Mouse (Mus musculus) ES-Bruce4 (cell line): ENCODE results near the gene Mamstr. TPM values are rescaled to one million over a fixed set of nuclear protein-coding genes. Genes with fewer than 3 reads are reported as not detected.
"Not testable (repeated sequence)": the region's sequence is repeated elsewhere in the genome, so short reads cannot be mapped to it uniquely, and the experiment has no call there.

Experiments
- H3K27ac ChIP-seq: 2 replicates; pipeline ENCODE4 v1.5.1; 2012; ENCODE audit warnings: low read length, inconsistent platforms; ENCODE audit not compliant: insufficient read depth
- H3K27me3 ChIP-seq: 2 replicates; pipeline ENCODE4 v1.6.1; 2012; ENCODE audit warnings: mild to moderate bottlenecking, low read length, inconsistent platforms; ENCODE audit not compliant: control insufficient read depth, poor library complexity, insufficient read depth, severe bottlenecking
- H3K36me3 ChIP-seq: 2 replicates; pipeline ENCODE4 v1.6.1; 2012; ENCODE audit warnings: inconsistent platforms, mild to moderate bottlenecking, low read length, moderate library complexity; ENCODE audit not compliant: control insufficient read depth, poor library complexity, insufficient read depth, severe bottlenecking
- H3K4me1 ChIP-seq: one replicate; pipeline ENCODE4 v1.8.1; 2011; ENCODE audit warnings: low read length; ENCODE audit not compliant: control insufficient read depth, insufficient read depth
- H3K4me3 ChIP-seq: 2 replicates; pipeline ENCODE4 v1.5.1; 2011; ENCODE audit warnings: low read depth, mild to moderate bottlenecking, low read length
- H3K9ac ChIP-seq: 2 replicates; pipeline ENCODE4 v1.6.1; 2012; ENCODE audit warnings: low read depth, mild to moderate bottlenecking, inconsistent platforms; ENCODE audit not compliant: poor library complexity, severe bottlenecking
- H3K9me3 ChIP-seq: replicated peaks from 2 replicates; pipeline ENCODE4 v1.6.1; 2012; ENCODE audit warnings: mild to moderate bottlenecking, low read length, inconsistent platforms; ENCODE audit not compliant: control insufficient read depth, poor library complexity, insufficient read depth, severe bottlenecking
- CTCF ChIP-seq: IDR thresholded peaks from one replicate; pipeline ENCODE4 v1.8.1; 2011; ENCODE audit warnings: low read depth, low read length
- EP300 ChIP-seq: IDR thresholded peaks from 2 replicates; pipeline ENCODE4 v1.6.1; 2011; ENCODE audit warnings: low read depth, low read length; ENCODE audit not compliant: insufficient read depth
- POLR2A ChIP-seq: IDR thresholded peaks from one replicate; pipeline ENCODE4 v1.8.1; 2011; ENCODE audit warnings: low read length; ENCODE audit not compliant: insufficient read depth
- polyA plus RNA-seq: library from polyadenylated mRNA; stranded (reverse); fragments of >200 nt; gene quantifications from 2 replicates; pipeline ENCODE4 v1.2.4, GENCODE M21; 2011; ENCODE audit warnings: low read depth; ENCODE audit not compliant: missing spikeins, insufficient read depth, insufficient read length

Gene Mamstr
- polyA plus RNA-seq, 1 experiment, result 4.1 TPM

DNA sequence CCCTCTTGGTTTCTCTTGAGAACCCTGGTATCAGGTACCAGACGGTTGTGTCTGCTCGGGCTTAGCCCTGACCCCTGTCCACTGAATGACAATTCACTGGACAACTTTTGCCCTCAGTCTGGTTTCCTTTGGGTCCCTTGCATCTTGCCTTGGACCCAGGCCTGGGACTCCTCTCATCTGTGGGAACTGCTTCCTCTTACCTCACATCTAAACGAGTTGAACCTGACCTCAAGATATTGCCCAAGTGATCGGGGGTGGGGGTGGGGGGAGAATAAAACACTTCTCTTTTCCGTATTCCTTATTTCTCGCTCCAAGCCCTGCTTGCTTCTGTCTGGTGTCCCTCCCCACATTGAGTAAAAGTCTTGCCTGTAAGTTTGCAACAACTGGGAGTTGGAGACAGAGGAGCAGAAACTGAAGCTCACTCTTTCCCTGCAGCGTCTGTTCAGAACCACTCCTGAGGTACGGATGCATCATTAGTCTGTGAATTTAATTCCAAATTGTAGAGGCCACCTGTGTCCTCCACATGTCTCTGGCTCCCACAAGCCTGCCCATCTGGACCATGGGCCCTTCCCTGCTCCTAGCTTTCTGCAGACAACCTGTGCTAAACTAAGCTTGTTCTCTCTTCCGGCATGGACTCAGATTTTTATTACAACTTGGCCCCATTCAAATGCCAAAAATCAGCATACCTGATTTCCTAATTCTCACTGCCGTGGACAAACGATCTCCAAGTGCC is 21.1 kb downstream of the Mamstr start:
- H3K9ac ChIP-seq, result no peak overlapping the region
- H3K27ac ChIP-seq, result no peak overlapping the region
- no peak for TF ChIP-seq EP300
- no peak for TF ChIP-seq POLR2A
- no peak for TF ChIP-seq CTCF
- H3K4me1 ChIP-seq, result peaks cover 3% of the 10 kb centered on the region
- H3K9me3 ChIP-seq, result 0 out of 2 replicates have a peak, but pooled peaks cover 3% of the 10 kb centered on the region
- no peaks in the 10 kb centered on the region for H3K27me3 ChIP-seq
- H3K4me3 ChIP-seq, result no peak overlapping the region
- no peaks in the 10 kb centered on the region for H3K36me3 ChIP-seq

DNA sequence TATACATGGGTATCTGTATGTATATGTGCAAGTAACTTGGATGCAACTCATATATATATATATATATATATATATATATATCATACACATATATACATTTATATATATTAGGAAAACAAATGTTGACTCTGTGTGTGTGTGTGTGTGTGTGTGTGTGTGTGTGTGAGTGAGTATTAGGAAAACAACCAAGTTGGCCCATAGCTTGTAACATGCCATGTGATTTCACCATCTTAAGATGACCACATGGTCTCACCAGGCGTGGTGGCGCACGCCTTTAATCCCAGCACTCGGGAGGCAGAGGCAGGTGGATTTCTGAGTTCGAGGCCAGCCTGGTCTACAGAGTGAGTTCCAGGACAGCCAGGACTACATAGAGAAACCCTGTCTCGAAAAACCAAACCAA is 21.9 kb downstream of the Mamstr start:
- not testable (repeated sequence) for H3K4me3 ChIP-seq, H3K4me1 ChIP-seq, H3K27ac ChIP-seq, H3K27me3 ChIP-seq, H3K9ac ChIP-seq, H3K9me3 ChIP-seq, H3K36me3 ChIP-seq

DNA sequence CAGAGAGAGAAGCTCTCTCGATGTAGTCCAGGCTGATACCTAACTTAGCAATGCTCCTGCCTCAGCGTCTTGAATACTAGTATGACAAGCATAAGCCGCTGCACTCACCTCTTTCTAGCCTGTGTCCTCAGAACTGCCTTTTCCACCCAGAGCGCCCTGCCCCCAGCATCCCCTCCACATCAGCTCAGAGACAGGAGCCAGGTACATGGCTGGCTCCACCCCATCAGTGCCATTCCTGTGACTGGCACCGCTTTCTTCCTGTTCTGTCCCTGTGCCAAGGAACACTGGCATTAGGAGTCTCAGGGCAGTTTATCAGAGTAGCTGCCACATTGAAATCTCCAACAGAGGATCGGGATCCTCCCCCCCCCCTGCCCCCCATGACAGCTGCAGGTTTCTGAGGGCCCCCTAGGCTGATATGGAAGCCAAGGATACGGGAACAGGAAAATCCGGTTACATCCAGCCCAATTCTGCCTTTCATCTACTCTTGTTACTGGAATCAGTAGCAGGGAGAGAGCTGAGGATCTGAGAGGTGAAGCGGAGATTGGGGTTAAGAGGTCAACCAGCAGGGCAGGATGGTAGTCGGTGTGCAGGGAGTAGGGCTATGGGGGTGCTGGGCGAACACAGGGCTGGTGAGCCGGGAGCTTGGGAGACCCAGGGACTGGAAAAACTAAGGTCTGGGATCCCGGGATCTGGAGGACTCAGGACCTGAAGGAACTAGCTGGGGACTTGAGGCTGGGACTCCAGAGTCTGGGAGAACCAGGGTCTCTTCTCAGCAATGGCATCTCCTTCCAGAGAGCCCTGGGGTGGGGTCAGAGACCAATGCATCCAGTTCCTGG is 25.7 kb downstream of the Mamstr start:
- TF ChIP-seq POLR2A (no peak), CTCF (no peak), EP300 (no peak)
- no peaks in the 10 kb centered on the region for H3K9me3 ChIP-seq
- no peaks in the 10 kb centered on the region for H3K36me3 ChIP-seq
- H3K27me3 ChIP-seq, result no peaks in the 10 kb centered on the region
- H3K9ac ChIP-seq, result no peak overlapping the region
- H3K27ac ChIP-seq, result no peak overlapping the region
- H3K4me3 ChIP-seq, result no peak overlapping the region
- peaks cover 2% of the 10 kb centered on the region for H3K4me1 ChIP-seq

DNA sequence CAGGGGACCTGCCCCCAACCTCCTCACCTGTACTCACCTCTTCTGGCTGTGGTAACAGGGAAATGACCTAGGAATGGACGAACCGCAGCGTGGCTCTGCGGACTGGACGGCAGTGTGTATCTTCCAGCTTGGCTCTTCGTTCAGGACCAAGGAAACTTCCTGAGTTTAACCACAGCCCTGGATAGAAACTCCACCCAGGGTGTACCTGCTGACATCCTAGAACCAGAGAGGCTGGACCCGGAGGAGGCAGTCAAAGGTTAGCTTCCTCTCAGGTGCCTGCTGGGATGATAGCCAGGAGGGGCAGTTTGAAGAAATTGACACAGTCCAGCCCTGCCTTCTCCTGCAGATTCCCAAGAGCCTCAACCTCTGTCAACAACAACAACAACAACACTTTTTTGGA is 26.4 kb downstream of the Mamstr start, which contains the start of gene Fut2:
TSS of gene Fut2 (minus strand) at position 234 of the 400 bp plus-strand sequence.
- H3K9me3 ChIP-seq, result no peaks in the 10 kb centered on the region
- H3K9ac ChIP-seq, result no peak within 1 kb of the TSS
- no peak for TF ChIP-seq CTCF
- no peak for TF ChIP-seq POLR2A
- TF ChIP-seq EP300, result no peak
- H3K4me1 ChIP-seq, result peaks cover 2% of the 10 kb centered on the region
- no peaks in the 10 kb centered on the region for H3K27me3 ChIP-seq
- H3K4me3 ChIP-seq, result no peak within 1 kb of the TSS
- no peaks in the 10 kb centered on the region for H3K36me3 ChIP-seq
- no peak within 1 kb of the TSS for H3K27ac ChIP-seq

DNA sequence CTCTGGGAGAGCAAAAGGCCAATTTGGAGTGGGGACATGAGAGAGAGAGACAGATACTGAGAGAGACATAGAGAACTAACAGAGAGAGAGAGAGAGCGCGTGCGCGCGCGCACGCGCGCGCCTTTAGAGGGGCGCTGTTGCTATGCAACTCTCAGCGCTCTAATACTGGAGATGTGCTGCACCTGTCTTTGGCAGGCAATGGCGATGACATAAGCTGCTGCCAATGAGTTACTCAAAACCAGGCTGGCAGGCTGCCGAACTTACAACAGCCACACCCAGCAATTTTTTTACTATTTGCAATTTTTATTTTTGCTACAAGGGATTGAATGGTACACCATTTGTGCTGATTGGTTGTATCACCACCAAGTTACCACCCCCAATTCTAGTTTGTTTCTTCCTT is 28.0 kb downstream of the Mamstr start:
- H3K4me3 ChIP-seq, result no peak overlapping the region
- TF ChIP-seq EP300, result no peak
- no peak for TF ChIP-seq CTCF
- TF ChIP-seq POLR2A, result no peak
- H3K27ac ChIP-seq, result no peak overlapping the region
- H3K27me3 ChIP-seq, result no peaks in the 10 kb centered on the region
- H3K4me1 ChIP-seq, result peaks cover 2% of the 10 kb centered on the region
- no peaks in the 10 kb centered on the region for H3K36me3 ChIP-seq
- H3K9ac ChIP-seq, result no peak overlapping the region
- no peaks in the 10 kb centered on the region for H3K9me3 ChIP-seq

DNA sequence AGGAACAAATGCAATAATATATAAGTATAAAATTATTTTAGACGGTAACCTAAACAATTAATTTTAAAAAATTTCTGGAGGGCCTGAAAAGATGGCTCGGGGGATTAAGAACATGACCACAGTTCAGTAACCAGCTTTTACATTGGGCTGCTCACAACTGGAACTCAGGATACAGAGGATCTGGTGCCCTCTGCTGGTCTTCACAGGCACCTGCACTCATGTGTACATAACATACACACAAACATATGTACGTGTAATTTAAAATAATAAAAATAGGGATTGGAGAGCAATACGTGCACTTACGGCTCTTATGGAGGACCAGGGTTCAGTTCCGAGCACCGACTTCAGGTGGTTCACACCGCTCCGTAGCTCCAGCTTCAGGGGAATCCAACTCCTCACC is 29.1 kb downstream of the Mamstr start:
- H3K9me3 ChIP-seq, result no peaks in the 10 kb centered on the region
- no peak overlapping the region for H3K4me3 ChIP-seq
- H3K9ac ChIP-seq, result no peak overlapping the region
- TF ChIP-seq POLR2A (no peak), EP300 (no peak), CTCF (peak; percentile 41)
- no peak overlapping the region for H3K27ac ChIP-seq
- H3K36me3 ChIP-seq, result no peaks in the 10 kb centered on the region
- peaks cover 2% of the 10 kb centered on the region for H3K4me1 ChIP-seq
- H3K27me3 ChIP-seq, result no peaks in the 10 kb centered on the region
